20 mouse cellular contexts compared by ENCODE assay signal in genomic region chr10:83030103-83030661, GRCm38 (mm10). TPM values are rescaled to one million over a fixed set of nuclear protein-coding genes. Genes with fewer than 3 reads are reported as not detected.
DNase-seq lines count a peak whose midpoint lies in the region; ATAC-seq and TF ChIP-seq lines count a peak whose summit lies in the region.
"Had no signal": no experiment of that assay in that cellular context is flagged by ENCODE, and none has a peak within 500 bp of the region (broad histone marks: within the 10 kb centered on the region; RNA-seq: fewer than 3 reads in every experiment).

No protein-coding gene starts in this region.

- DNase-seq in intestine, embryonic 14.5 days (ENCODE audit: low spot score) = no peak
- no peak for DNase-seq in kidney, postnatal 10 days
- DNase-seq in liver, embryonic 13.5 days = no peak
- no peak for DNase-seq in liver
- peak; percentile 26 for DNase-seq in yolk sac, embryonic 10.5 days (ENCODE audit: low spot score)
- DNase-seq in T-cell, adult 2 months (ENCODE audit: low spot score) = no peak
- DNase-seq: adrenal gland, postnatal 10 days; adrenal gland, postnatal 36 days; cerebellum, adult 18-20 months; cerebellum, adult 9-10 months; cerebellum, postnatal 14 days; gastrocnemius, postnatal 10 days; heart, adult 11 months had no signal

- H3K4me1 ChIP-seq in intestine, embryonic 14.5 days (replicated peaks; ENCODE audit: control insufficient read depth, insufficient read depth, low read length) = peaks cover 3% of the 10 kb centered on the region; the same call in 1 of the 2 replicates
- peaks cover 3% of the 10 kb centered on the region; the same call in 1 of the 2 replicates for H3K4me1 ChIP-seq in intestine, postnatal 0 days (replicated peaks; ENCODE audit: control insufficient read depth, insufficient read depth, low read length)
- peaks cover 58% of the 10 kb centered on the region for H3K4me1 ChIP-seq in kidney, embryonic 15.5 days
- peaks cover 78% of the 10 kb centered on the region for H3K4me1 ChIP-seq in liver, embryonic 13.5 days (replicated peaks)

- TF ChIP-seq CTCF in intestine, postnatal 0 days (IDR thresholded peaks at IDR 0.05; ENCODE audit: low read depth) = no peak

- no peak overlapping the region for H3K4me3 ChIP-seq in intestine, embryonic 14.5 days (ENCODE audit: low read depth, low read length)
- H3K4me3 ChIP-seq in intestine, postnatal 0 days (ENCODE audit: low read depth, low read length) = no peak overlapping the region
- H3K4me3 ChIP-seq in kidney, embryonic 15.5 days (replicated peaks) = no peak overlapping the region
- no peak overlapping the region for H3K4me3 ChIP-seq in liver, embryonic 13.5 days (replicated peaks)
- H3K4me3 ChIP-seq: forebrain, embryonic 10.5 days; forebrain, embryonic 13.5 days; hindbrain, embryonic 12.5 days had no signal

- ATAC-seq in intestine, embryonic 14.5 days (replicated peaks; ENCODE audit: low FRiP score, low TSS enrichment, low read depth) = peak; percentile 49; the same call in 1 of the 2 replicates
- ATAC-seq in intestine, postnatal 0 days = no peak
- no peak; the same call in 1 of the 2 replicates for ATAC-seq in kidney, embryonic 15.5 days (replicated peaks; ENCODE audit: low FRiP score)
- ATAC-seq in liver, embryonic 13.5 days (ENCODE audit: low read depth) = no peak
- ATAC-seq: forebrain, embryonic 13.5 days; forebrain, embryonic 16.5 days had no signal

- no peaks in the 10 kb centered on the region for H3K9me3 ChIP-seq in intestine, embryonic 14.5 days (ENCODE audit: control insufficient read depth, low read length)
- no peaks in the 10 kb centered on the region for H3K9me3 ChIP-seq in intestine, postnatal 0 days (ENCODE audit: control insufficient read depth)
- no peaks in the 10 kb centered on the region for H3K9me3 ChIP-seq in kidney, embryonic 15.5 days (replicated peaks)
- H3K9me3 ChIP-seq in liver, embryonic 13.5 days (replicated peaks) = no peaks in the 10 kb centered on the region
- H3K9me3 ChIP-seq: forebrain, embryonic 10.5 days; forebrain, embryonic 13.5 days; hindbrain, embryonic 12.5 days had no signal

- H3K36me3 ChIP-seq in intestine, embryonic 14.5 days (ENCODE audit: control insufficient read depth, insufficient read depth, low read length) = no peaks in the 10 kb centered on the region
- no peaks in the 10 kb centered on the region for H3K36me3 ChIP-seq in intestine, postnatal 0 days (ENCODE audit: control insufficient read depth, insufficient read depth)
- H3K36me3 ChIP-seq in kidney, embryonic 15.5 days = peaks cover 4% of the 10 kb centered on the region; the same call in 1 of the 2 replicates
- no peaks in the 10 kb centered on the region for H3K36me3 ChIP-seq in liver, embryonic 13.5 days
- H3K36me3 ChIP-seq: forebrain, embryonic 10.5 days; hindbrain, embryonic 12.5 days had no signal

- H3K27me3 ChIP-seq in intestine, embryonic 14.5 days (replicated peaks; ENCODE audit: control insufficient read depth, insufficient read depth, low read length) = no peaks in the 10 kb centered on the region
- H3K27me3 ChIP-seq in intestine, postnatal 0 days (replicated peaks; ENCODE audit: control insufficient read depth, insufficient read depth, low read length) = no peaks in the 10 kb centered on the region; the same call in 1 of the 2 replicates
- H3K27me3 ChIP-seq in kidney, embryonic 15.5 days = no peaks in the 10 kb centered on the region
- no peaks in the 10 kb centered on the region for H3K27me3 ChIP-seq in liver, embryonic 13.5 days
- H3K27me3 ChIP-seq: forebrain, embryonic 13.5 days; hindbrain, embryonic 12.5 days had no signal

- H3K4me2 ChIP-seq in intestine, embryonic 14.5 days (ENCODE audit: low read length) = no peak overlapping the region
- no peak overlapping the region for H3K4me2 ChIP-seq in intestine, postnatal 0 days (replicated peaks; ENCODE audit: low read depth)
- 0 out of 2 replicates have a peak overlapping the region, but pooled peaks have one; percentile 14 for H3K4me2 ChIP-seq in kidney, embryonic 15.5 days
- no peak overlapping the region for H3K4me2 ChIP-seq in liver, embryonic 13.5 days
- H3K4me2 ChIP-seq: forebrain, embryonic 13.5 days; heart, embryonic 11.5 days; hindbrain, embryonic 12.5 days had no signal

- 43% methylated on average over 5 of the region's 5 CpGs for WGBS in intestine, embryonic 14.5 days
- WGBS in intestine, postnatal 0 days = 35% methylated on average over 5 of the region's 5 CpGs
- WGBS in kidney, embryonic 15.5 days = 27% methylated on average over 5 of the region's 5 CpGs
- 61% methylated on average over 5 of the region's 5 CpGs for WGBS in liver, embryonic 13.5 days (ENCODE audit: insufficient replicate concordance)

- H3K9ac ChIP-seq in intestine, embryonic 14.5 days (ENCODE audit: low read length) = no peak overlapping the region
- no peak overlapping the region for H3K9ac ChIP-seq in intestine, postnatal 0 days (ENCODE audit: low read depth, low read length)
- H3K9ac ChIP-seq in kidney, embryonic 15.5 days = no peak overlapping the region
- H3K9ac ChIP-seq in liver, embryonic 13.5 days = no peak overlapping the region
- H3K9ac ChIP-seq: forebrain, embryonic 13.5 days; hindbrain, embryonic 12.5 days had no signal

- 0 out of 2 replicates have a peak overlapping the region, but pooled peaks have one; percentile 2 for H3K27ac ChIP-seq in intestine, embryonic 14.5 days (ENCODE audit: low read depth)
- no peak overlapping the region for H3K27ac ChIP-seq in intestine, postnatal 0 days (ENCODE audit: low read depth, low read length)
- H3K27ac ChIP-seq in kidney, embryonic 15.5 days = peak overlapping the region; percentile 65
- peak overlapping the region; percentile 9; the same call in 1 of the 2 replicates for H3K27ac ChIP-seq in liver, embryonic 13.5 days
- H3K27ac ChIP-seq: forebrain, embryonic 10.5 days; forebrain, embryonic 13.5 days; hindbrain, embryonic 12.5 days had no signal

RNA-seq across cellular contexts. Expression of gene Chst11, which starts 44.9 kb away (rescaled TPM):
- polyA plus RNA-seq in intestine, embryonic 14.5 days (2014; fragmentation: Nextera tagmentation; extraction: Ambion mirVana) = 2.0 and 2.2 TPM in 2 replicates
- polyA plus RNA-seq in intestine, postnatal 0 days (2015; fragmentation: Nextera tagmentation; extraction: Ambion mirVana) = 0.46 and 0.50 TPM in 2 replicates
- polyA plus RNA-seq in kidney, embryonic 15.5 days (2015; fragmentation: Nextera tagmentation; extraction: Ambion mirVana) = 3.8 and 4.7 TPM in 2 replicates
- 1.2 and 1.3 TPM in 2 replicates for polyA plus RNA-seq in liver, embryonic 13.5 days (2015; fragmentation: Nextera tagmentation; extraction: Ambion mirVana)
